Mouse (Mus musculus) MEL (cell line): ENCODE results near the gene Cemip. TPM values are rescaled to one million over a fixed set of nuclear protein-coding genes. Genes with fewer than 3 reads are reported as not detected.

ENCODE experiments used
- DNase-seq: peaks from one replicate; pipeline ENCODE4 v3.0.0; 2011; ENCODE audit warnings: low read depth, low spot score
- H3K27ac ChIP-seq: 2 replicates; pipeline ENCODE4 v1.5.1; 2012; ENCODE audit warnings: low read depth, mild to moderate bottlenecking, control low read depth, low read length, moderate library complexity; ENCODE audit not compliant: control insufficient read depth
- H3K27me3 ChIP-seq, 2 experiments: fragments of 150-350 bp in 1 of 2; sonication (generic) in 1 of 2; 2 replicates each; pipeline ENCODE4 v1.6.1; 2012; ENCODE audit warnings: low read length in 2 of 2, mild to moderate bottlenecking in 2 of 2, improper control_type of control experiment in 1 of 2, moderate library complexity in 1 of 2; ENCODE audit not compliant: insufficient read depth in 2 of 2, control insufficient read depth in 1 of 2
- H3K36me3 ChIP-seq, 2 experiments: 2 replicates each; pipeline ENCODE4 v1.6.1; 2012 to 2014; ENCODE audit warnings: low read length in 2 of 2, improper control_type of control experiment in 1 of 2, inconsistent platforms in 1 of 2, mild to moderate bottlenecking in 1 of 2; ENCODE audit not compliant: insufficient read depth in 2 of 2, control insufficient read depth in 1 of 2
- H3K4me1 ChIP-seq, 2 experiments: fragments of 150-350 bp in 1 of 2; sonication (generic) in 1 of 2; 2 replicates each; pipeline ENCODE4 v1.6.1; 2012; ENCODE audit warnings: low read length in 2 of 2, improper control_type of control experiment in 1 of 2, mild to moderate bottlenecking in 1 of 2; ENCODE audit not compliant: insufficient read depth in 2 of 2, control insufficient read depth in 1 of 2
- H3K4me3 ChIP-seq, 2 experiments: fragments of 150-350 bp in 1 of 2; sonication (generic) in 1 of 2; 2 replicates each; pipeline ENCODE4 v1.5.1; 2012; ENCODE audit warnings: low read depth in 2 of 2, low read length in 2 of 2, mild to moderate bottlenecking in 2 of 2, moderate library complexity in 2 of 2, control low read depth in 1 of 2, improper control_type of control experiment in 1 of 2; ENCODE audit not compliant: control insufficient read depth in 1 of 2, insufficient read depth in 1 of 2
- H3K79me2 ChIP-seq: 2 replicates; pipeline ENCODE4 v1.6.1; 2012; ENCODE audit warnings: mild to moderate bottlenecking, low read length, moderate library complexity; ENCODE audit not compliant: control insufficient read depth, poor library complexity, insufficient read depth
- H3K9ac ChIP-seq: 2 replicates; pipeline ENCODE4 v1.6.1; 2012; ENCODE audit warnings: low read depth, mild to moderate bottlenecking, control low read depth, low read length, moderate library complexity; ENCODE audit not compliant: control insufficient read depth, poor library complexity, severe bottlenecking
- H3K9me3 ChIP-seq: fragments of 150-350 bp; sonication (generic); replicated peaks from 2 replicates; pipeline ENCODE4 v1.6.1; 2012; ENCODE audit warnings: mild to moderate bottlenecking, low read length, improper control_type of control experiment, moderate library complexity; ENCODE audit not compliant: insufficient read depth
- E2F4 ChIP-seq: IDR thresholded peaks from 2 replicates; pipeline ENCODE4 v1.6.1; 2011; ENCODE audit warnings: low read depth, low read length, improper control_type of control experiment, borderline replicate concordance
- ELF1 ChIP-seq: IDR thresholded peaks from 2 replicates; pipeline ENCODE4 v1.6.1; 2014; ENCODE audit warnings: low read depth, mild to moderate bottlenecking, inconsistent platforms, low read length, improper control_type of control experiment, moderate library complexity
- EP300 ChIP-seq, 2 experiments: IDR thresholded peaks; 2 replicates each; pipeline ENCODE4 v1.6.1; 2011; ENCODE audit warnings: improper control_type of control experiment in 2 of 2, low read length in 2 of 2, low read depth in 1 of 2, mild to moderate bottlenecking in 1 of 2
- ETS1 ChIP-seq: IDR thresholded peaks from 2 replicates; pipeline ENCODE4 v1.6.1; 2012; ENCODE audit warnings: low read depth, mild to moderate bottlenecking, inconsistent platforms, low read length, improper control_type of control experiment, moderate library complexity
- GATA1 ChIP-seq: IDR thresholded peaks from 2 replicates; pipeline ENCODE4 v1.6.1; 2011; ENCODE audit warnings: low read depth, low read length, improper control_type of control experiment
- HCFC1 ChIP-seq: IDR thresholded peaks from 2 replicates; pipeline ENCODE4 v1.6.1; 2012; ENCODE audit warnings: low read depth, mild to moderate bottlenecking, inconsistent platforms, low read length, improper control_type of control experiment, moderate library complexity
- MAX ChIP-seq: IDR thresholded peaks from 2 replicates; pipeline ENCODE4 v1.6.1; 2011; ENCODE audit warnings: low read length, improper control_type of control experiment
- MAZ ChIP-seq: IDR thresholded peaks from 2 replicates; pipeline ENCODE4 v1.6.1; 2012; ENCODE audit warnings: low read depth, mild to moderate bottlenecking, inconsistent platforms, low read length, improper control_type of control experiment
- MEF2A ChIP-seq: IDR thresholded peaks from 2 replicates; pipeline ENCODE4 v1.6.1; 2014; ENCODE audit warnings: low read depth, mild to moderate bottlenecking, inconsistent platforms, low read length, improper control_type of control experiment; ENCODE audit not compliant: poor library complexity, insufficient replicate concordance, severe bottlenecking; ENCODE audit errors: extremely low read depth
- MXI1 ChIP-seq: IDR thresholded peaks from 2 replicates; pipeline ENCODE4 v1.6.1; 2011; ENCODE audit warnings: mild to moderate bottlenecking, low read depth, low read length, improper control_type of control experiment
- MYB ChIP-seq: IDR thresholded peaks from 2 replicates; pipeline ENCODE4 v1.6.1; 2011; ENCODE audit warnings: mild to moderate bottlenecking, low read depth, low read length, improper control_type of control experiment
- MYC ChIP-seq: IDR thresholded peaks from 2 replicates; pipeline ENCODE4 v1.6.1; 2011; ENCODE audit warnings: low read depth, mild to moderate bottlenecking, low read length, improper control_type of control experiment, moderate library complexity
- NELFE ChIP-seq: IDR thresholded peaks from 2 replicates; pipeline ENCODE4 v1.6.1; 2011; ENCODE audit warnings: low read depth, low read length, improper control_type of control experiment
- NRF1 ChIP-seq: IDR thresholded peaks from 2 replicates; pipeline ENCODE4 v1.6.1; 2014; ENCODE audit warnings: low read depth, mild to moderate bottlenecking, inconsistent platforms, low read length, improper control_type of control experiment, moderate library complexity; ENCODE audit not compliant: poor library complexity, insufficient read depth, severe bottlenecking
- POLR2AphosphoS5 ChIP-seq: IDR thresholded peaks from 2 replicates; pipeline ENCODE4 v1.6.1; 2012; ENCODE audit warnings: low read depth, borderline replicate concordance, mild to moderate bottlenecking, inconsistent platforms, low read length, moderate library complexity, mixed read lengths
- RCOR1 ChIP-seq: IDR thresholded peaks from 2 replicates; pipeline ENCODE4 v1.6.1; 2012; ENCODE audit warnings: low read depth, mild to moderate bottlenecking, inconsistent platforms, low read length, improper control_type of control experiment
- SIN3A ChIP-seq: IDR thresholded peaks from 2 replicates; pipeline ENCODE4 v1.6.1; 2012; ENCODE audit warnings: low read length, improper control_type of control experiment, inconsistent platforms
- SMC3 ChIP-seq: IDR thresholded peaks from 2 replicates; pipeline ENCODE4 v1.6.1; 2011; ENCODE audit warnings: low read depth, low read length, improper control_type of control experiment
- TAL1 ChIP-seq: IDR thresholded peaks from 2 replicates; pipeline ENCODE4 v1.6.1; 2012; ENCODE audit warnings: mild to moderate bottlenecking, inconsistent platforms, low read length, moderate library complexity, mixed read lengths
- TBP ChIP-seq: IDR thresholded peaks from 2 replicates; pipeline ENCODE4 v1.8.0; 2011; ENCODE audit warnings: low read depth, low read length, improper control_type of control experiment
- TCF12 ChIP-seq: IDR thresholded peaks from 2 replicates; pipeline ENCODE4 v1.6.1; 2014; ENCODE audit warnings: low read depth, mild to moderate bottlenecking, inconsistent platforms, low read length, improper control_type of control experiment, moderate library complexity
- USF1 ChIP-seq: IDR thresholded peaks from 2 replicates; pipeline ENCODE4 v1.6.1; 2014; ENCODE audit warnings: low read depth, mild to moderate bottlenecking, inconsistent platforms, low read length, improper control_type of control experiment, moderate library complexity
- USF2 ChIP-seq, 2 experiments: IDR thresholded peaks; 2 replicates each; pipeline ENCODE4 v1.6.1; 2011 to 2012; ENCODE audit warnings: improper control_type of control experiment in 2 of 2, low read length in 2 of 2, borderline replicate concordance in 1 of 2, inconsistent platforms in 1 of 2, low read depth in 1 of 2, mild to moderate bottlenecking in 1 of 2; ENCODE audit not compliant: insufficient read depth in 1 of 2
- ZC3H11A ChIP-seq: IDR thresholded peaks from 2 replicates; pipeline ENCODE4 v1.6.1; 2012; ENCODE audit warnings: low read depth, mild to moderate bottlenecking, inconsistent platforms, low read length, improper control_type of control experiment
- ZKSCAN1 ChIP-seq: IDR thresholded peaks from 2 replicates; pipeline ENCODE4 v1.6.1; 2012; ENCODE audit warnings: low read depth, mild to moderate bottlenecking, inconsistent platforms, low read length, improper control_type of control experiment, moderate library complexity
- ZMIZ1 ChIP-seq: IDR thresholded peaks from 2 replicates; pipeline ENCODE4 v1.6.1; 2012; ENCODE audit warnings: low read depth, mild to moderate bottlenecking, inconsistent platforms, low read length, improper control_type of control experiment, moderate library complexity
- ZNF384 ChIP-seq: IDR thresholded peaks from 2 replicates; pipeline ENCODE4 v1.6.1; 2012; ENCODE audit warnings: low read depth, mild to moderate bottlenecking, inconsistent platforms, low read length, improper control_type of control experiment
- polyA plus RNA-seq, 2 experiments: library from polyadenylated mRNA; stranded (reverse) in 1 of 2; unstranded in 1 of 2; fragments of >175 nt in 1 of 2; fragments of >200 nt in 1 of 2; gene quantifications; 2 replicates each; pipeline versions ENCODE4 v1.2.1 to v1.2.4; 2012; ENCODE audit warnings: low replicate concordance in 2 of 2, low read depth in 1 of 2; ENCODE audit not compliant: insufficient read length in 2 of 2, insufficient read depth in 1 of 2, missing spikeins in 1 of 2
- total RNA-seq: library from RNA; depleted of rRNA; stranded (reverse); fragments of 300-350 nt; gene quantifications from 2 replicates; pipeline ENCODE4 v1.2.3, GENCODE M21; 2012

Cemip gene
- total and polyA plus RNA-seq, 3 experiments, result not detected

GRCm38 (mm10) chr7:83885835-83886234 is 200.5 kb downstream of the Cemip start (continued):
- TF ChIP-seq SMC3, result no peak
- peak; percentile 66 for TF ChIP-seq ETS1
- peak; percentile 44 to 72; a peak in 3 of 4 replicates for TF ChIP-seq EP300 (IDR thresholded peaks at IDR 0.05; ENCODE audit: low read depth in 1 of 2, low read length in 2 of 2)
- TF ChIP-seq USF1, result 0 out of 2 replicates have a peak, but pooled peaks have one; percentile 17
- peak; percentile 51 for TF ChIP-seq ELF1
- peak; percentile 83 for TF ChIP-seq SIN3A
- peak; percentile 81 for TF ChIP-seq GATA1

GRCm38 (mm10) chr7:83884921-83885532 is 201.3 kb downstream of the Cemip start:
- peak overlapping the region; percentile 98 for H3K27ac ChIP-seq
- peak overlapping the region; percentile 83 to 93 for H3K4me3 ChIP-seq

More at GRCm38 (mm10) chr7:83884921-83885532, 201.3 kb downstream of the Cemip start:
- no peaks in the 10 kb centered on the region for H3K9me3 ChIP-seq
- TF ChIP-seq ZC3H11A, result no peak
- peak; percentile 88 for TF ChIP-seq TCF12
- TF ChIP-seq NELFE, result no peak
- TF ChIP-seq POLR2AphosphoS5, result no peak
- TF ChIP-seq ZNF384, result no peak
- TF ChIP-seq TBP, result no peak; the same call in 1 of the 2 replicates
- peak; percentile 92 for TF ChIP-seq TAL1
- TF ChIP-seq ZKSCAN1, result no peak
- TF ChIP-seq SIN3A, result peak; percentile 79
- TF ChIP-seq SMC3, result no peak
- peak; percentile 71 to 84 for TF ChIP-seq EP300 (IDR thresholded peaks at IDR 0.05; ENCODE audit: low read depth in 1 of 2, low read length in 2 of 2)
- no peak for TF ChIP-seq NRF1
- TF ChIP-seq MAZ, result no peak
- TF ChIP-seq HCFC1, result peak; percentile 50; the same call in 1 of the 2 replicates
- TF ChIP-seq GATA1, result peak; percentile 73
- TF ChIP-seq ZMIZ1, result no peak
- no peak for TF ChIP-seq USF2 (IDR thresholded peaks at IDR 0.05; ENCODE audit: borderline replicate concordance in 1 of 2, insufficient read depth in 1 of 2, low read depth in 1 of 2, low read length in 2 of 2)
- TF ChIP-seq RCOR1, result no peak
- no peak for TF ChIP-seq ELF1
- TF ChIP-seq MAX, result peak; percentile 33; the same call in 1 of the 2 replicates
- TF ChIP-seq ETS1, result peak; percentile 85
- no peak for TF ChIP-seq E2F4
- TF ChIP-seq MXI1, result no peak; the same call in 1 of the 2 replicates
- no peak for TF ChIP-seq MEF2A
- no peak for TF ChIP-seq USF1
- TF ChIP-seq MYB, result peak; percentile 52
- TF ChIP-seq MYC, result no peak
- H3K4me1 ChIP-seq, result peaks cover 7 to 24% of the 10 kb centered on the region in 2 experiments
- peaks cover 0 to 34% of the 10 kb centered on the region in 2 experiments; a peak in 2 of 4 replicates for H3K36me3 ChIP-seq
- peaks cover 28% of the 10 kb centered on the region for H3K79me2 ChIP-seq
- H3K9ac ChIP-seq, result peak overlapping the region; percentile 97
- peak; percentile 81 for DNase-seq
- no peaks in the 10 kb centered on the region for H3K27me3 ChIP-seq
